Mouse (Mus musculus): ENCODE results near the gene Foxe3.

The Foxe3 gene

GRCm38 (mm10) chr4:114876441-114876972, 49.3 kb downstream of the Foxe3 start:
- no peak for DNase-seq (ENCODE audit: low read depth, low spot score)

Measured in WW6 (cell line).